8 mouse cellular contexts compared by ENCODE assay signal in genomic region chr5:119193699-119194681, GRCm38 (mm10).
DNase-seq lines count a peak whose midpoint lies in the region; ATAC-seq lines count a peak whose summit lies in the region.
"Had no signal": no experiment of that assay in that cellular context is flagged by ENCODE, and none has a peak within 500 bp of the region (broad histone marks: within the 10 kb centered on the region; RNA-seq: fewer than 3 reads in every experiment).

No protein-coding gene starts in this region.

- H3K4me1 ChIP-seq in kidney, embryonic 15.5 days: peaks cover 12% of the 10 kb centered on the region
- H3K4me1 ChIP-seq in forebrain, embryonic 13.5 days: no peaks in the 10 kb centered on the region

- 45% methylated on average over 21 of the region's 21 CpGs for WGBS in kidney, embryonic 15.5 days
- WGBS in forebrain, embryonic 13.5 days: 61% methylated on average over 21 of the region's 21 CpGs

- no peak overlapping the region for H3K4me2 ChIP-seq in kidney, embryonic 15.5 days
- H3K4me2 ChIP-seq in forebrain, embryonic 13.5 days: no peak overlapping the region

- ATAC-seq in kidney, embryonic 15.5 days (replicated peaks; ENCODE audit: low FRiP score): no peak
- ATAC-seq in forebrain, embryonic 13.5 days: no peak

- no peak overlapping the region for H3K4me3 ChIP-seq in kidney, embryonic 15.5 days (replicated peaks)
- no peak overlapping the region for H3K4me3 ChIP-seq in forebrain, embryonic 13.5 days
- H3K4me3 ChIP-seq: layer of hippocampus, adult 2 months had no signal

- no peak overlapping the region for H3K27ac ChIP-seq in kidney, embryonic 15.5 days
- no peak overlapping the region for H3K27ac ChIP-seq in forebrain, embryonic 13.5 days
- H3K27ac ChIP-seq: layer of hippocampus, adult 2 months had no signal

- H3K9ac ChIP-seq in kidney, embryonic 15.5 days: no peak overlapping the region
- H3K9ac ChIP-seq in forebrain, embryonic 13.5 days: no peak overlapping the region

- no peaks in the 10 kb centered on the region for H3K9me3 ChIP-seq in kidney, embryonic 15.5 days (replicated peaks)
- no peaks in the 10 kb centered on the region for H3K9me3 ChIP-seq in forebrain, embryonic 13.5 days (replicated peaks)

- peak; percentile 20 for DNase-seq in kidney, adult 9 months
- peak; percentile 27 for DNase-seq in embryo, embryonic 10.5 days (ENCODE audit: low spot score)
- DNase-seq in gastrocnemius, postnatal 14 days: peak; percentile 62
- peak; percentile 14 to 34 for DNase-seq in kidney, postnatal 36 days
- DNase-seq in thymus, postnatal 14 days: no peak

- H3K36me3 ChIP-seq in kidney, embryonic 15.5 days: no peaks in the 10 kb centered on the region
- H3K36me3 ChIP-seq in forebrain, embryonic 13.5 days (ENCODE audit: poor library complexity, severe bottlenecking): no peaks in the 10 kb centered on the region

- H3K27me3 ChIP-seq in kidney, embryonic 15.5 days: 0 out of 2 replicates have a peak, but pooled peaks cover 2% of the 10 kb centered on the region
- H3K27me3 ChIP-seq in forebrain, embryonic 13.5 days: no peaks in the 10 kb centered on the region

- intact Hi-C loops in gastrocnemius, postnatal 14 days (cut with DNase I; ENCODE audit: low total_unique reads): no loop called here
